Mouse (Mus musculus): ENCODE data around the gene Gm45808. TPM values are rescaled to one million over a fixed set of nuclear protein-coding genes. Genes with fewer than 3 reads are reported as not detected.

Gm45808 gene
- polyA plus RNA-seq (2015; fragmentation: Nextera tagmentation; extraction: Ambion mirVana): not detected in 2 replicates

DNA sequence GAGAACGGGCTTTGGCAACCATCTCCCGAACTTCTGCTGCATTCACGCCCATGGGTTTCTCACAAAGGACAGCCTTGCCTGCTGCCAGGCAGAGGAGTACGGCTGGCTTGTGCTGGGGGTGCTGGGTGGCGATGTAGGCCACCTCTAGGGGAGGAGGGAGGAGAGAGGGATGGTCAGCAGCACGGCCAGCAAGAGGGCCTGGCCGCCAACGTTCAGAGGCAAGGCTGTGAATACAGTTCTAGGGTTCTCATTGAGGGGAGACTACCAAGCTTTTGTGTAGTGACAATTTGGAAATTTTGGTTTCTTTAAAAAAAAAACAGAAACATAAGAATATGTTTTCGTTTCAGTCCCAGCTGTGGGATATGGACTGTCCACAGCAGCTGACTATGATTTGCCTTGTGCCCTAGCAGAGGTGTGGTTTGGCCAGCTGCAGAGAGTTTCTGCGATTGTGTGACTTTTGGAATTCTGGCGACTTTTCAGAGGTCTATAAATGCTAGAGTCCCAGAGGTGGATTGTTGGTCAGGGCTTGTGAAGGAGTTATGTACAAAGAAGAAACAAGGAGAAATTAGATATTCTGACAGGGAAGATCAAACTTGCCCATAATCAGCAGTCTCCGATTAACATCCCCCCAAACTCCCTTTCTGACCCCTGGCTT, at the start of gene Gm45808:
Gene Gm45808 (minus strand): TSS at position 51 of the 655 bp plus-strand sequence.

DNA sequence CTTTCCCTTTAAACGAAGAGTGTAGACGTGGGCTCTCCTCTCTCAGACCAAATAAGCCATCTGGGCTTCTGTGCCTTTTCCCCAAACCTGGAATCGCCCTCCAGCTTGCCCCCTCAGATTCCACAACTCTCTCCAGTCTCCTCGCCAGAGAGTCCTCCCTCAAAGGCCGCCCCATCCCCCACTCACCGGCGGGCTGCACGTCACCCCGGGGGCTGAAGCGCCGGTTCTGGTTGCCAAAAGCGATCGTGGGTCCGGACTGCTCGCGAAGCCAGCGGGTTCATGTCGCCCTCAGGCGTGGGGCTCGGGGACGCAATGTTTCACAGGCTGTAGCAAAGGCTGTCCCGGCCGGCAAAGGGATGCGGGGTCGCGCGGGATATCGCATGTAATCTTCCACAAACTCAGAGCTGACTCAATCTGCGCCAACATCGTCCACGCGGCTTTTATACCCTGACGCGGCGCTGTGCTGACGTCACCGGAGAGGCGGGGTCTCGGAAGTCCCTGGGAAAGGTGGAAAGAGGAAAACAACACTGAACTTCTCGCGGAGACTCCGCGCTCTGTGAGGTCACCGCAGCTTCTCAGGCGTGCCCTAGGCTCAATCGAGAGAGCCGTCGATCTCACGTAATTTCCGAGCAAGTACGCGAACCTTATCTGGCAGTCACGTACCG, 39.3 kb upstream of the Gm45808 start, which contains the start of the genes Ppp1r15a and Plekha4:
Gene Ppp1r15a (minus strand): TSS at position 460 of the 665 bp plus-strand sequence.
Gene Plekha4 (plus strand): TSS at position 522 of the 665 bp plus-strand sequence.

GRCm38 (mm10) chr7:45509912-45510787, 23.5 kb upstream of the Gm45808 start, which contains the start of gene Nucb1:
Gene Nucb1, minus strand, starts transcription at chr7:45510406.

DNA sequence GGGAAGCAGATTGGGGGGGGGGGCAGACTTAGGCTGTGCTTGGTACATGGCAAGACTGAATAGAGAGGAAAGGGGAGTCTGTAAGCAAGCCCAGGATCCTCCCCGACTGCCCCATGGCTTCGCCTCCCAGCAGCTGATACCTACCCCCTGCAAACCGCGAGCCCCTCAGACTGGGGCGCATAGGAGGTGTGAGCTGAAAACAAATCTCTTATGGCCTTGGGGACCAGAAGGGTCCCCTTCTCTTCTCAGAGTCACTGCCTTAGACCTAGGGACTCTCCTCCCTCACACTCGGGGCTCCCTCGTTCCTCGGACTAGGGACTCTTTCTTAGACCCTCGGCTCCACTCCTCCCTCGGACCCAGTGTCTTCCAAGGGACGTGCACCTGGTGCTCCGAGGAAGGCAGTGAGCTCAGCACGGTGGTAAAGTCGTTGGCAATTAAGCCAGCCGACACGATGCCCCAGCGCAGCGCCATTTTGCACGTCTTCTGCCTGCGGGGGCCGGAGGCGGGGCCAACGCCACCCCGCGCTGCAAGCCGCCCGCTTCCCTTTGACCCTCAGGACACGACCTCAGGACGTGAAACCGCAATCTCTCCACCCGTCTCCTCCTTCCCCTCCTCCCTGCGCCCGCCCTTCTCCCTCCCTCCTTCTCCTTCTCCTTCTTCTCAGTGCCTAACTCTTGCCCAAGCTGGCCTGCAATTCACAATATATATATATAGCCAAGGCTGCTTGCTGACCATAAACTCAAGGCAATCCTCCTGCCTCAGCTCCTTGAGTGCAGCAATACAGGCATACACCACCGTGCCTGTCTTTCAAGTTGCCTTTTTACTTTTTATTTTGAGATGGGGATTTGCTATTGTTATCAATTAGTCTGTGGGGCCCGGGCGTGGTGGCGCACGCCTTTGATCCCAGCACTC, 1.9 kb upstream of the Gm45808 start, which contains the start of gene Dhdh:
Gene Dhdh (minus strand): TSS at position 513 of the 912 bp plus-strand sequence.

DNA sequence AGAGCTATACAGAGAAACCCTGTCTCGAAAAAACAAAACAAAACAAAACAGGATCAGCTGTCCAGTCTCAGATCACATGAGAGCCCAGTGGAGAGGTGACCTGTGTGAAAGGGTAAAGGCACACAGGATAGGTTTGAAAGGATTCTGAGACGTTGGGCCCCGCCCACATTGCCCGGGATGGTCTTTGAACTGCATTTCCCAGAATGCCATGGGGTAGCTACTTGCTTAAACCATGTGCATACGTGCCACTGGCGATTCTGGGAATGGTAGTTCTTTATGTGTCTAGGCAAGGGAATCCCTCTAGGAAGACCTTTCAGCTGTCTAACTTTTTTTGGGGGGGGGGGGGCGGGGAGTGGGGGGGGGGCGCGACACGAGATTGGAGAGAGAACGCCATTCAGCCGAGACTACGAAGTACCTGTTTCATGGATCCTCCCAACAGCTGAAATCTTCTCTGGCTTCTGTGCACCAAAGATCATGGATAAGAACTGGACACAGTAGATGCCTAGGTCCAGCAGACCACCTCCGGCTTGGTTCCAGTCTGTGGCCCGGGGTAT, 5.2 kb downstream of the Gm45808 start, which contains the start of gene Tulp2:
Gene Tulp2 (plus strand): TSS at position 504 of the 554 bp plus-strand sequence.

DNA sequence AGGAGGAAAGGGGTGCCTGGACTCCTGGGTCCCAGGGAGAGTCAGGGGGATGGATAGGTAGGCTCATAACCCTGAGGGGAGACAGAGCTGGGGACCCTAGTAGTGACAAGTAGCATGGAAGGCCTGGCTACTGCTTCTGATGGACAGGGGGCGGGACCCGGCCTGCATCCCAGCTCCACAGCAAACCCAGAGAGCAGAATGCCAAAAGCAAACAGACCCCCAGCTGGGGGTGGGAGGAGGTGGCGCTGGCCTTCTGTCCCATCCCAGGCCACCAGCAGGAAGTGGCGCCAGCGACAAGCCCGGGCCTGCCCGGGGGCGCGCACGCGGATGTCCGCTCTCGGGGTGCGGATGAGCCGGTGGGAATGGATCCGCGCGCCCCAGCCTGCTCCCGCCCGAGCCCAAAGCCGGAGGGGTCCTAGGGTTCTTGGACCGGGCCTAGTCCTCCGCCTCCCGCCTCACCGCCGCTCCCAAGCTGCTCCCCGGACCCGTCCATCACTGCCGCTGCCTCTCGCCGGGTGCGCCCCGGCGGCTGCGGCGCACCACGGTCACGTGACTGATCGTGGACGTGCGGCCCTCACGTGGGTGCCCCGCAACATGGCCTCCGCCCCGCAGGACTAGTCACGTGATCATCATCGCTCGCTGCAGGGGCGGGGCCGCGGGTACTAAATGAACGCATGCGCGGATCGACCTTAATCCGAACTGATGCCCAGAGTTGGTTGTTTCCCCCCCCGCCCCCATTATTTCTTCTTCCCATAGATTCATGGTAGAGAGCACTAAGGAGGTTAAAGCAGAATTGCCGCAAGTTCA, 20.1 kb downstream of the Gm45808 start, which contains the start of gene Bax:
Gene Bax (minus strand): TSS at position 616 of the 807 bp plus-strand sequence.

GRCm38 (mm10) chr7:45459564-45460140, 27.0 kb downstream of the Gm45808 start, which contains the start of gene Ftl1:
Gene Ftl1, minus strand, starts transcription at chr7:45459884.

DNA sequence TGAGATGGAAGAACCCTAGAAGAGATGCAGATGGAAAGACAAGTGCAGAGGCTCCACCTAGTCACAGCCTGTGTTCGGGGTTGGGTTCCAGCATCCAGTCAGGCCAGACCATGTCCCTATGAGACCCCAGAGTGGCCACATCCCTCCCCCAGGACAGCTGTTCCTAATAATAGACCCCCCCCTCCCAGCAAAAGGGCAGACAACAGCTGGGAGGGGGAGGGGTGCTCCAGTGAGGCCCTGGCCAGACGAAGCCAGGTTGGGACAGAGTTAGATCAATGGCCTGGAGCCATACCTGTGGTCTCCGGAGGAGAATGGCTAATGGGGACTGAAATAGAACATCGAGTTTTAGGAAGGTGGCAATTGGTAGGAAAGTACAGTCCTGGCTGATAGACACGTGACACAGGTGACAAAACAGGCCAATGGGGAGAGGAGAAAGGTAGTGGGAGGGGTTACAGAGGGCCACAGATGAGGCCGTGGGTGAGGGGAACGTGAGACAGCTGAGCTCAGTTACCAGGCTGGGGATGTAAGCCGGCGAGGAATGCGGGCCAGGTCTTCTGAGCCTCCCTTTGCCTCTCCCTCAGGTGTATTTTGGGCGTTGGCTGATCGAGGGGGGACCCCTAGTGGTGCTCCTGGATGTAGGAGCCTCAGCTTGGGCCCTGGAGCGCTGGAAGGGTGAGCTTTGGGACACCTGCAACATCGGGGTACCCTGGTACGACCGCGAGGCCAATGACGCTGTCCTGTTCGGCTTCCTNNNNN, 48.9 kb downstream of the Gm45808 start, which contains the start of gene Ruvbl2:
Gene Ruvbl2 (minus strand): TSS at position 576 of the 756 bp plus-strand sequence.

GRCm38 (mm10) chr7:45434203-45435015, 52.2 kb downstream of the Gm45808 start, which contains the start of gene Gys1:
Gene Gys1, plus strand, starts transcription at chr7:45434844.

DNA sequence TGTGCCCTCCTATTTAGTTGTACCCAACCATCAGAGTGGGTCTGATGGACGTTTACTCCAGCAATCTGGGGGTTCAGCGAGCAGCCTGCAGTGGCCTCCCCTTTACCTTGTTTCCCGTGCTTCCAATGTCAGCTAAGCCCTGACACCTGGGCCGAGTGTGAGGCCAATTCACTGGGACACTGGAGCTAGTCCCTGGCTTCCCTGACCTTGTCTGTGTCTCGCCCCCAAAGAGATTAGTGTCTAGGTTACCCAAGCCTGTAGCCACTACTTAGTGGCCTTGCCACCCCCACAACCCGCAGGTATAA, 66.0 kb downstream of the Gm45808 start, which contains the start of gene Lhb:
Gene Lhb (plus strand): TSS at position 206 of the 305 bp plus-strand sequence.

Other genes with a start within 250 kb of the Gm45808 start
- 71.1 and 87.7 TPM in 2 replicates for gene Cd37, start 247.7 kb downstream of the Gm45808 start, polyA plus RNA-seq (2015; fragmentation: Nextera tagmentation; extraction: Ambion mirVana)
- gene Slc6a16, start 245.7 kb downstream of the Gm45808 start, polyA plus RNA-seq (2015; fragmentation: Nextera tagmentation; extraction: Ambion mirVana): 0.10 TPM in 1 of 2 replicates, not detected in the other
- not detected in 2 replicates for gene Slc6a21, start 209.3 kb downstream of the Gm45808 start, polyA plus RNA-seq (2015; fragmentation: Nextera tagmentation; extraction: Ambion mirVana)
- 2.9 and 4.7 TPM in 2 replicates for gene Trpm4, start 153.0 kb downstream of the Gm45808 start, polyA plus RNA-seq (2015; fragmentation: Nextera tagmentation; extraction: Ambion mirVana)
- 0.06 and 0.12 TPM in 2 replicates for gene Hrc, start 151.5 kb downstream of the Gm45808 start, polyA plus RNA-seq (2015; fragmentation: Nextera tagmentation; extraction: Ambion mirVana)
- gene Ppfia3, start 119.8 kb downstream of the Gm45808 start, polyA plus RNA-seq (2015; fragmentation: Nextera tagmentation; extraction: Ambion mirVana): 0.35 and 0.65 TPM in 2 replicates
- 0.41 TPM in 1 of 2 replicates, not detected in the other for gene Lin7b, start 116.2 kb downstream of the Gm45808 start, polyA plus RNA-seq (2015; fragmentation: Nextera tagmentation; extraction: Ambion mirVana)
- 126 and 132 TPM in 2 replicates for gene Snrnp70, start 91.1 kb downstream of the Gm45808 start, polyA plus RNA-seq (2015; fragmentation: Nextera tagmentation; extraction: Ambion mirVana)
- gene Kcna7, start 81.2 kb downstream of the Gm45808 start, polyA plus RNA-seq (2015; fragmentation: Nextera tagmentation; extraction: Ambion mirVana): 0.05 and 0.06 TPM in 2 replicates
- gene Ntf5, start 73.1 kb downstream of the Gm45808 start, polyA plus RNA-seq (2015; fragmentation: Nextera tagmentation; extraction: Ambion mirVana): 1.1 and 1.4 TPM in 2 replicates
- not detected in 2 replicates for gene Lhb, start 66.0 kb downstream of the Gm45808 start, polyA plus RNA-seq (2015; fragmentation: Nextera tagmentation; extraction: Ambion mirVana)
- gene Gys1, start 52.0 kb downstream of the Gm45808 start, polyA plus RNA-seq (2015; fragmentation: Nextera tagmentation; extraction: Ambion mirVana): 5.7 and 6.9 TPM in 2 replicates
- gene Ruvbl2, start 48.7 kb downstream of the Gm45808 start, polyA plus RNA-seq (2015; fragmentation: Nextera tagmentation; extraction: Ambion mirVana): 97.6 and 107 TPM in 2 replicates
- 4,601 and 4,690 TPM in 2 replicates for gene Ftl1, start 26.9 kb downstream of the Gm45808 start, polyA plus RNA-seq (2015; fragmentation: Nextera tagmentation; extraction: Ambion mirVana)
- 119 TPM in 2 replicates for gene Bax, start 19.9 kb downstream of the Gm45808 start, polyA plus RNA-seq (2015; fragmentation: Nextera tagmentation; extraction: Ambion mirVana)
- 0.73 and 0.78 TPM in 2 replicates for gene Tulp2, start 4.9 kb downstream of the Gm45808 start, polyA plus RNA-seq (2015; fragmentation: Nextera tagmentation; extraction: Ambion mirVana)
- gene Dhdh, start 2.0 kb upstream of the Gm45808 start, polyA plus RNA-seq (2015; fragmentation: Nextera tagmentation; extraction: Ambion mirVana): 2.0 and 2.8 TPM in 2 replicates
- 129 and 141 TPM in 2 replicates for gene Nucb1, start 23.6 kb upstream of the Gm45808 start, polyA plus RNA-seq (2015; fragmentation: Nextera tagmentation; extraction: Ambion mirVana)
- gene Ppp1r15a, start 39.5 kb upstream of the Gm45808 start, polyA plus RNA-seq (2015; fragmentation: Nextera tagmentation; extraction: Ambion mirVana): 173 and 199 TPM in 2 replicates
- 1.6 and 2.5 TPM in 2 replicates for gene Plekha4, start 39.5 kb upstream of the Gm45808 start, polyA plus RNA-seq (2015; fragmentation: Nextera tagmentation; extraction: Ambion mirVana)
- gene Hsd17b14, start 68.1 kb upstream of the Gm45808 start, polyA plus RNA-seq (2015; fragmentation: Nextera tagmentation; extraction: Ambion mirVana): 1.5 and 1.7 TPM in 2 replicates
- gene Bcat2, start 83.3 kb upstream of the Gm45808 start, polyA plus RNA-seq (2015; fragmentation: Nextera tagmentation; extraction: Ambion mirVana): 47.3 and 52.6 TPM in 2 replicates
- 0.13 TPM in 1 of 2 replicates, not detected in the other for gene Fgf21, start 128.7 kb upstream of the Gm45808 start, polyA plus RNA-seq (2015; fragmentation: Nextera tagmentation; extraction: Ambion mirVana)
- not detected in 2 replicates for gene Fut1, start 130.5 kb upstream of the Gm45808 start, polyA plus RNA-seq (2015; fragmentation: Nextera tagmentation; extraction: Ambion mirVana)
- gene Izumo1, start 135.0 kb upstream of the Gm45808 start, polyA plus RNA-seq (2015; fragmentation: Nextera tagmentation; extraction: Ambion mirVana): 0.06 TPM in 1 of 2 replicates, not detected in the other
- 7.4 and 9.0 TPM in 2 replicates for gene Rasip1, start 140.7 kb upstream of the Gm45808 start, polyA plus RNA-seq (2015; fragmentation: Nextera tagmentation; extraction: Ambion mirVana)
- 2.5 and 3.1 TPM in 2 replicates for gene Mamstr, start 153.2 kb upstream of the Gm45808 start, polyA plus RNA-seq (2015; fragmentation: Nextera tagmentation; extraction: Ambion mirVana)
- gene Fut2, start 179.6 kb upstream of the Gm45808 start, polyA plus RNA-seq (2015; fragmentation: Nextera tagmentation; extraction: Ambion mirVana): 0.10 and 0.32 TPM in 2 replicates
- not detected in 2 replicates for gene Ntn5, start 197.2 kb upstream of the Gm45808 start, polyA plus RNA-seq (2015; fragmentation: Nextera tagmentation; extraction: Ambion mirVana)
- 0.10 TPM in 1 of 2 replicates, not detected in the other for gene Sec1, start 207.6 kb upstream of the Gm45808 start, polyA plus RNA-seq (2015; fragmentation: Nextera tagmentation; extraction: Ambion mirVana)
- 0.72 and 1.8 TPM in 2 replicates for gene Car11, start 213.0 kb upstream of the Gm45808 start, polyA plus RNA-seq (2015; fragmentation: Nextera tagmentation; extraction: Ambion mirVana)
- 2.1 and 2.9 TPM in 2 replicates for gene Dbp, start 218.3 kb upstream of the Gm45808 start, polyA plus RNA-seq (2015; fragmentation: Nextera tagmentation; extraction: Ambion mirVana)
- gene Rpl18, start 228.6 kb upstream of the Gm45808 start, polyA plus RNA-seq (2015; fragmentation: Nextera tagmentation; extraction: Ambion mirVana): 888 and 898 TPM in 2 replicates
- 9.7 and 11.7 TPM in 2 replicates for gene Sphk2, start 231.2 kb upstream of the Gm45808 start, polyA plus RNA-seq (2015; fragmentation: Nextera tagmentation; extraction: Ambion mirVana)
- gene Fam83e, start 234.4 kb upstream of the Gm45808 start, polyA plus RNA-seq (2015; fragmentation: Nextera tagmentation; extraction: Ambion mirVana): 0.29 and 0.65 TPM in 2 replicates
- gene Spaca4, start 239.0 kb upstream of the Gm45808 start, polyA plus RNA-seq (2015; fragmentation: Nextera tagmentation; extraction: Ambion mirVana): not detected in 2 replicates